10 mouse cellular contexts compared by ENCODE assay signal in the genomic region with DNA sequence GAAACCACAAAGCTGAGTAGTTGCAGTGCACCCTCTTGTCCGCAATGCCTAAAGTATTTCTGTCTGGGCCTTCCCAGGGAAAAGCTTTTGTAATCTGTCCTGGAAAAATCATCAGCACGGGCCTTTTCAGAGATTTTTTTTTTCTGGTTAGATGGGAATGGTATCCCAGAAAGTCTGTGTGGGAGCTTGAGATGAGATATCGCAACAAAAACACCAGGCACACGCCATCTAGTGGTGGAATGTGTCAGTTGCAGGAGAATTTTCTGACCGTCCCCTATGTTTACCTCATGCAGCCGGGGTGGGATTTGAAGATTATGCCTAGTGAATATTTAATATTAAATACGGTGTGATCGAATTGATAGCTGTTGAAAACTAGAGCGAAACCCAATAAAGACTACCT. TPM values are rescaled to one million over a fixed set of nuclear protein-coding genes. Genes with fewer than 3 reads are reported as not detected.
DNase-seq lines count a peak whose midpoint lies in the region; ATAC-seq and TF ChIP-seq lines count a peak whose summit lies in the region.
"Had no signal": no experiment of that assay in that cellular context is flagged by ENCODE, and none has a peak within 500 bp of the region (broad histone marks: within the 10 kb centered on the region; RNA-seq: fewer than 3 reads in every experiment).

No protein-coding gene starts in this region.

- in situ Hi-C loops in CH12.LX (cut with MboI; ENCODE audit: low pct_ligation_motif_present, low pct_unique_long_range_greater_than_20kb, low sequenced_read_pairs): no loop called here

- ATAC-seq in hindbrain, embryonic 14.5 days (ENCODE audit: low FRiP score): no peak
- no peak for ATAC-seq in hindbrain, embryonic 16.5 days

- TF ChIP-seq RAD21 in CH12.LX (IDR thresholded peaks at IDR 0.05; ENCODE audit: low read depth, low read length): peak; percentile 49

- DNase-seq in hindbrain, embryonic 14.5 days (ENCODE audit: low spot score): peak; percentile 73
- DNase-seq in 3T3-L1 (ENCODE audit: low read depth, low spot score) (peak; percentile 74), CH12.LX (ENCODE audit: extremely low read depth) (peak; percentile 70)
- DNase-seq in cerebellum, postnatal 36 days: peak; percentile 26 to 43
- peak; percentile 33 to 62 for DNase-seq in left cerebral cortex, adult 18-20 months (ENCODE audit: low spot score in 2 of 2)
- DNase-seq in skeletal muscle tissue, adult 2 months (ENCODE audit: low read depth, low spot score): peak; percentile 7
- DNase-seq in spleen, postnatal 14 days (ENCODE audit: low spot score in 2 of 2): no peak

- peak; percentile 95 to 96 for TF ChIP-seq CTCF in CH12.LX (conservative IDR thresholded peaks at IDR 0.05 in 1 of 2, IDR thresholded peaks at IDR 0.05 in 1 of 2; ENCODE audit: low read depth in 2 of 2, low read length in 2 of 2)

- TF ChIP-seq POLR2A in CH12.LX (IDR thresholded peaks at IDR 0.05; ENCODE audit: low read depth, low read length): no peak

- no peak overlapping the region for H3K9ac ChIP-seq in hindbrain, embryonic 14.5 days
- H3K9ac ChIP-seq in hindbrain, embryonic 16.5 days (ENCODE audit: low read depth, low read length): no peak overlapping the region
- peak overlapping the region; percentile 44 for H3K9ac ChIP-seq in CH12.LX (ENCODE audit: insufficient read depth, low read depth)
- H3K9ac ChIP-seq: embryonic facial prominence, embryonic 15.5 days; limb, embryonic 12.5 days had no signal

- H3K79me2 ChIP-seq in CH12.LX (replicated peaks; ENCODE audit: control insufficient read depth, extremely low read depth, insufficient read depth, poor library complexity, severe bottlenecking): no peaks in the 10 kb centered on the region

- no peaks in the 10 kb centered on the region for H3K36me3 ChIP-seq in hindbrain, embryonic 14.5 days (replicated peaks; ENCODE audit: control insufficient read depth, insufficient read depth)
- no peaks in the 10 kb centered on the region for H3K36me3 ChIP-seq in hindbrain, embryonic 16.5 days (ENCODE audit: control insufficient read depth, insufficient read depth, low read length)
- no peaks in the 10 kb centered on the region for H3K36me3 ChIP-seq in CH12.LX (replicated peaks in 1 of 2; ENCODE audit: control insufficient read depth in 1 of 2, insufficient read depth in 1 of 2, low read length in 1 of 2)
- H3K36me3 ChIP-seq: embryonic facial prominence, embryonic 15.5 days; limb, embryonic 12.5 days had no signal

- no peaks in the 10 kb centered on the region for H3K27me3 ChIP-seq in hindbrain, embryonic 14.5 days (ENCODE audit: control insufficient read depth, insufficient read depth, low read length)
- no peaks in the 10 kb centered on the region for H3K27me3 ChIP-seq in hindbrain, embryonic 16.5 days (replicated peaks; ENCODE audit: control insufficient read depth, insufficient read depth, low read length)
- H3K27me3 ChIP-seq in CH12.LX (replicated peaks): peaks cover 70% of the 10 kb centered on the region
- H3K27me3 ChIP-seq: embryonic facial prominence, embryonic 15.5 days had no signal

- WGBS in hindbrain, embryonic 14.5 days: 28% methylated on average over 9 of the region's 9 CpGs
- WGBS in hindbrain, embryonic 16.5 days: 25% methylated on average over 9 of the region's 9 CpGs

- H3K4me1 ChIP-seq in hindbrain, embryonic 14.5 days (replicated peaks; ENCODE audit: control insufficient read depth, insufficient read depth, low read length): no peaks in the 10 kb centered on the region
- no peaks in the 10 kb centered on the region for H3K4me1 ChIP-seq in hindbrain, embryonic 16.5 days (ENCODE audit: control insufficient read depth, insufficient read depth, low read depth, low read length)
- peaks cover 13 to 14% of the 10 kb centered on the region in 2 experiments for H3K4me1 ChIP-seq in CH12.LX (ENCODE audit: control insufficient read depth in 1 of 2, insufficient read depth in 2 of 2)
- H3K4me1 ChIP-seq: embryonic facial prominence, embryonic 15.5 days; limb, embryonic 12.5 days had no signal

- no peak for TF ChIP-seq EP300 in CH12.LX (IDR thresholded peaks at IDR 0.05; ENCODE audit: low read length)

- H3K27ac ChIP-seq in hindbrain, embryonic 14.5 days: no peak overlapping the region
- H3K27ac ChIP-seq in hindbrain, embryonic 16.5 days (ENCODE audit: low read depth, low read length): no peak overlapping the region
- no peak overlapping the region for H3K27ac ChIP-seq in CH12.LX (ENCODE audit: insufficient read depth, low read depth)
- H3K27ac ChIP-seq: embryonic facial prominence, embryonic 15.5 days; limb, embryonic 12.5 days had no signal

- H3K9me3 ChIP-seq in hindbrain, embryonic 14.5 days (ENCODE audit: control insufficient read depth, low read length): no peaks in the 10 kb centered on the region
- no peaks in the 10 kb centered on the region for H3K9me3 ChIP-seq in hindbrain, embryonic 16.5 days (ENCODE audit: control insufficient read depth, low read length)
- H3K9me3 ChIP-seq in CH12.LX (replicated peaks; ENCODE audit: low read length): no peaks in the 10 kb centered on the region
- H3K9me3 ChIP-seq: embryonic facial prominence, embryonic 15.5 days; limb, embryonic 12.5 days had no signal

- dilution Hi-C loops in CH12.LX (cut with MboI; ENCODE audit: extremely low pct_ligation_motif_present, extremely low pct_unique_long_range_greater_than_20kb, low sequenced_read_pairs): no loop called here

- H3K4me3 ChIP-seq in hindbrain, embryonic 14.5 days (replicated peaks; ENCODE audit: low read length): no peak overlapping the region
- no peak overlapping the region for H3K4me3 ChIP-seq in hindbrain, embryonic 16.5 days (ENCODE audit: low read length)
- H3K4me3 ChIP-seq in CH12.LX (replicated peaks in 1 of 3; ENCODE audit: low read depth in 2 of 3, low read length in 2 of 3, poor library complexity in 1 of 3): no peak overlapping the region
- H3K4me3 ChIP-seq: embryonic facial prominence, embryonic 15.5 days; limb, embryonic 12.5 days had no signal

- no peak overlapping the region for H3K4me2 ChIP-seq in hindbrain, embryonic 14.5 days (replicated peaks)
- H3K4me2 ChIP-seq in hindbrain, embryonic 16.5 days (ENCODE audit: low read length): no peak overlapping the region
- H3K4me2 ChIP-seq in CH12.LX (ENCODE audit: insufficient read depth, low read depth, poor library complexity, severe bottlenecking): peak overlapping the region; percentile 71
- H3K4me2 ChIP-seq: embryonic facial prominence, embryonic 15.5 days; limb, embryonic 12.5 days had no signal

TF ChIP-seq in CH12.LX, 34 proteins besides CTCF, POLR2A, EP300 and RAD21 (continues in another document):
- TF ChIP-seq ELF1 (IDR thresholded peaks at IDR 0.05; ENCODE audit: low read depth, low read length) (peak; percentile 50), ZNF384 (IDR thresholded peaks at IDR 0.05; ENCODE audit: low read depth, low read length) (peak; percentile 67), SMC3 (IDR thresholded peaks at IDR 0.05; ENCODE audit: low read depth, low read length) (peak; percentile 77), MAFK (IDR thresholded peaks at IDR 0.05; ENCODE audit: insufficient replicate concordance, low read length) (no peak), ETS1 (conservative IDR thresholded peaks at IDR 0.05; ENCODE audit: low read depth, low read length) (no peak), MXI1 (IDR thresholded peaks at IDR 0.05; ENCODE audit: low read depth, low read length) (no peak), RCOR1 (conservative IDR thresholded peaks at IDR 0.05; ENCODE audit: low read depth, low read length) (no peak), MEF2A (IDR thresholded peaks at IDR 0.05; ENCODE audit: borderline replicate concordance, low read depth, low read length) (no peak), NELFE (IDR thresholded peaks at IDR 0.05; ENCODE audit: low read depth, low read length) (no peak), MAZ (IDR thresholded peaks at IDR 0.05; ENCODE audit: low read depth, low read length) (no peak), JUND (conservative IDR thresholded peaks at IDR 0.05; ENCODE audit: low read depth, low read length) (0 out of 2 replicates have a peak, but pooled peaks have one; percentile 21)

RNA-seq across cellular contexts. Expression of gene Krt28, which starts 10.3 kb away (rescaled TPM):
- polyA plus RNA-seq in hindbrain, embryonic 14.5 days (2014; fragmentation: Nextera tagmentation; extraction: Ambion mirVana): 0.38 and 0.59 TPM in 2 replicates
- polyA plus RNA-seq in hindbrain, embryonic 16.5 days (2015; fragmentation: Nextera tagmentation; extraction: Ambion mirVana): 0.52 and 0.55 TPM in 2 replicates
- total RNA-seq in CH12.LX (2012; rRNA removed): 0.13 TPM in 1 of 2 replicates, not detected in the other
- not detected in 2 replicates for total RNA-seq in CH12.LX (2014; rRNA removed)
- 0.14 and 0.27 TPM in 2 replicates for polyA plus RNA-seq in CH12.LX (2012; ENCODE audit: insufficient read length, low read depth)
- total RNA-seq in left cerebral cortex, adult 18-20 months (2021): not detected
- polyA plus RNA-seq: limb, embryonic 12.5 days had no signal

RNA-seq across cellular contexts. Expression of gene Krt27, which starts 13.5 kb away (rescaled TPM):
- 0.13 TPM in 1 of 2 replicates, not detected in the other for polyA plus RNA-seq in hindbrain, embryonic 14.5 days (2014; fragmentation: Nextera tagmentation; extraction: Ambion mirVana)
- polyA plus RNA-seq in hindbrain, embryonic 16.5 days (2015; fragmentation: Nextera tagmentation; extraction: Ambion mirVana): 0.10 and 0.41 TPM in 2 replicates
- total RNA-seq in CH12.LX (2012; rRNA removed): not detected in 2 replicates
- not detected in 2 replicates for total RNA-seq in CH12.LX (2014; rRNA removed)
- not detected in 2 replicates for polyA plus RNA-seq in CH12.LX (2012; ENCODE audit: insufficient read length, low read depth)
- total RNA-seq in left cerebral cortex, adult 18-20 months (2021): not detected
- polyA plus RNA-seq: limb, embryonic 12.5 days had no signal

RNA-seq across cellular contexts. Expression of gene Krt10, which starts 24.8 kb away (rescaled TPM):
- 31.7 and 39.9 TPM in 2 replicates for polyA plus RNA-seq in hindbrain, embryonic 14.5 days (2014; fragmentation: Nextera tagmentation; extraction: Ambion mirVana)
- polyA plus RNA-seq in hindbrain, embryonic 16.5 days (2015; fragmentation: Nextera tagmentation; extraction: Ambion mirVana): 22.8 and 27.5 TPM in 2 replicates
- total RNA-seq in CH12.LX (2012; rRNA removed) (3.0 and 3.4 TPM in 2 replicates), CH12.LX (2014; rRNA removed) (9.0 and 9.3 TPM in 2 replicates)
- polyA plus RNA-seq in CH12.LX (2012; ENCODE audit: insufficient read length, low read depth): 12.2 and 15.3 TPM in 2 replicates
- 10 to 100 TPM; 11.0 to 12.5 TPM for total RNA-seq in left cerebral cortex, adult 18-20 months (2021)

RNA-seq across cellular contexts. Expression of gene Krt26, which starts 26.6 kb away (rescaled TPM):
- 0.26 TPM in 1 of 2 replicates, not detected in the other for polyA plus RNA-seq in hindbrain, embryonic 14.5 days (2014; fragmentation: Nextera tagmentation; extraction: Ambion mirVana)
- polyA plus RNA-seq in hindbrain, embryonic 16.5 days (2015; fragmentation: Nextera tagmentation; extraction: Ambion mirVana): 0.37 and 0.41 TPM in 2 replicates
- total RNA-seq in CH12.LX (2012; rRNA removed) (not detected in 2 replicates), CH12.LX (2014; rRNA removed) (not detected in 2 replicates)
- not detected in 2 replicates for polyA plus RNA-seq in CH12.LX (2012; ENCODE audit: insufficient read length, low read depth)
- not detected for total RNA-seq in left cerebral cortex, adult 18-20 months (2021)
- polyA plus RNA-seq: limb, embryonic 12.5 days had no signal

RNA-seq across cellular contexts. Expression of gene Krt25, which starts 41.7 kb away (rescaled TPM):
- 0.75 and 0.81 TPM in 2 replicates for polyA plus RNA-seq in hindbrain, embryonic 14.5 days (2014; fragmentation: Nextera tagmentation; extraction: Ambion mirVana)
- 0.67 and 1.4 TPM in 2 replicates for polyA plus RNA-seq in hindbrain, embryonic 16.5 days (2015; fragmentation: Nextera tagmentation; extraction: Ambion mirVana)
- total RNA-seq in CH12.LX (2012; rRNA removed): 0.42 and 1.0 TPM in 2 replicates
- 0.17 and 0.36 TPM in 2 replicates for total RNA-seq in CH12.LX (2014; rRNA removed)
- 0.69 and 0.75 TPM in 2 replicates for polyA plus RNA-seq in CH12.LX (2012; ENCODE audit: insufficient read length, low read depth)
- total RNA-seq in left cerebral cortex, adult 18-20 months (2021): not detected
- polyA plus RNA-seq: limb, embryonic 12.5 days had no signal

Comparison
In these comparisons a context has a peak if more than half of its experiments do, and no peak if none do; other contexts are left out.
1. DNase-seq: peak in hindbrain, embryonic 14.5 days (single experiment), 3T3-L1 (single experiment), CH12.LX (single experiment), cerebellum, postnatal 36 days (2 of 2), left cerebral cortex, adult 18-20 months (2 of 2) and skeletal muscle tissue, adult 2 months (single experiment); none in spleen, postnatal 14 days (0 of 2).